Mouse (Mus musculus) CH12.LX (cell line): ENCODE results near the gene Htt. TPM values are rescaled to one million over a fixed set of nuclear protein-coding genes. Genes with fewer than 3 reads are reported as not detected.
A peak's percentile ranks its signal among the peaks of the same experiment; 100 is the strongest.

ENCODE experiments used
- DNase-seq: peaks from one replicate; pipeline ENCODE4 v3.0.0-alpha.2; 2013; ENCODE audit errors: extremely low read depth
- H3K27ac ChIP-seq: 2 replicates; pipeline ENCODE4 v1.5.1; 2012; ENCODE audit warnings: low read depth, mild to moderate bottlenecking, control low read depth, moderate library complexity; ENCODE audit not compliant: insufficient read depth
- H3K27me3 ChIP-seq: replicated peaks from 2 replicates; pipeline ENCODE3; 2012; ENCODE audit warnings: inconsistent platforms
- H3K36me3 ChIP-seq, 2 experiments: replicated peaks in 1 of 2; 2 replicates each; pipeline versions ENCODE3 to v1.6.1; 2012; ENCODE audit warnings: inconsistent platforms in 1 of 2, low read length in 1 of 2, mild to moderate bottlenecking in 1 of 2, mixed read lengths in 1 of 2, moderate library complexity in 1 of 2; ENCODE audit not compliant: control insufficient read depth in 1 of 2, insufficient read depth in 1 of 2
- H3K4me1 ChIP-seq, 2 experiments: 2 replicates each; pipeline ENCODE4 v1.6.1; 2012; ENCODE audit warnings: inconsistent platforms in 1 of 2, moderate library complexity in 1 of 2; ENCODE audit not compliant: insufficient read depth in 2 of 2, control insufficient read depth in 1 of 2
- H3K4me2 ChIP-seq: 2 replicates; pipeline ENCODE4 v1.6.1; 2012; ENCODE audit warnings: low read depth, mild to moderate bottlenecking, control low read depth; ENCODE audit not compliant: poor library complexity, insufficient read depth, severe bottlenecking
- H3K4me3 ChIP-seq, 3 experiments: fragments of 150-350 bp in 1 of 3; sonication (generic) in 1 of 3; replicated peaks in 1 of 3; 2 replicates each; pipeline versions ENCODE3 to v1.5.1; 2011 to 2012; ENCODE audit warnings: low read depth in 2 of 3, low read length in 2 of 3, mild to moderate bottlenecking in 2 of 3, moderate library complexity in 2 of 3, control low read depth in 1 of 3, improper control_type of control experiment in 1 of 3, inconsistent platforms in 1 of 3, mixed read lengths in 1 of 3; ENCODE audit not compliant: poor library complexity in 1 of 3
- H3K79me2 ChIP-seq: replicated peaks from 2 replicates; pipeline ENCODE4 v1.6.1; 2012; ENCODE audit warnings: mild to moderate bottlenecking, moderate library complexity; ENCODE audit not compliant: control insufficient read depth, poor library complexity, insufficient read depth, severe bottlenecking; ENCODE audit errors: extremely low read depth
- H3K9ac ChIP-seq: 2 replicates; pipeline ENCODE4 v1.6.1; 2012; ENCODE audit warnings: low read depth, mild to moderate bottlenecking, control low read depth, moderate library complexity; ENCODE audit not compliant: insufficient read depth
- H3K9me3 ChIP-seq: replicated peaks from 2 replicates; pipeline ENCODE3; 2012; ENCODE audit warnings: low read length, inconsistent platforms, mixed read lengths
- CHD2 ChIP-seq: IDR thresholded peaks from 2 replicates; pipeline ENCODE4 v1.6.1; 2011; ENCODE audit warnings: low read length, improper control_type of control experiment
- CTCF ChIP-seq, 2 experiments: IDR thresholded peaks in 1 of 2; conservative IDR thresholded peaks in 1 of 2; 2 replicates each; pipeline ENCODE4 v1.5.1; 2011 to 2012; ENCODE audit warnings: low read depth in 2 of 2, low read length in 2 of 2, improper control_type of control experiment in 1 of 2, inconsistent platforms in 1 of 2, mild to moderate bottlenecking in 1 of 2, moderate library complexity in 1 of 2
- ELF1 ChIP-seq: IDR thresholded peaks from 2 replicates; pipeline ENCODE4 v1.6.1; 2014; ENCODE audit warnings: low read depth, mild to moderate bottlenecking, inconsistent platforms, low read length, improper control_type of control experiment
- ETS1 ChIP-seq: conservative IDR thresholded peaks from 2 replicates; pipeline ENCODE4 v1.6.1; 2012; ENCODE audit warnings: low read depth, mild to moderate bottlenecking, inconsistent platforms, low read length, improper control_type of control experiment, moderate library complexity
- GABPA ChIP-seq: IDR thresholded peaks from 2 replicates; pipeline ENCODE4 v1.6.1; 2012; ENCODE audit warnings: low read depth, low read length, improper control_type of control experiment, inconsistent platforms; ENCODE audit not compliant: insufficient replicate concordance
- IRF4 ChIP-seq: IDR thresholded peaks from 2 replicates; pipeline ENCODE4 v1.6.1; 2014; ENCODE audit warnings: low read depth, mild to moderate bottlenecking, inconsistent platforms, low read length, improper control_type of control experiment
- KAT2A ChIP-seq: IDR thresholded peaks from 2 replicates; pipeline ENCODE4 v1.6.1; 2012; ENCODE audit warnings: low read length, improper control_type of control experiment, inconsistent platforms; ENCODE audit not compliant: insufficient replicate concordance
- MAX ChIP-seq: IDR thresholded peaks from 2 replicates; pipeline ENCODE4 v1.6.1; 2011; ENCODE audit warnings: low read length, improper control_type of control experiment
- MXI1 ChIP-seq: IDR thresholded peaks from 2 replicates; pipeline ENCODE4 v1.6.1; 2011; ENCODE audit warnings: mild to moderate bottlenecking, low read depth, low read length, improper control_type of control experiment
- MYC ChIP-seq: IDR thresholded peaks from 2 replicates; pipeline ENCODE4 v1.6.1; 2011; ENCODE audit warnings: low read depth, mild to moderate bottlenecking, improper control_type of control experiment, low read length
- NELFE ChIP-seq: IDR thresholded peaks from 2 replicates; pipeline ENCODE4 v1.6.1; 2011; ENCODE audit warnings: low read depth, low read length, improper control_type of control experiment
- PAX5 ChIP-seq: IDR thresholded peaks from 2 replicates; pipeline ENCODE4 v1.6.1; 2012; ENCODE audit warnings: low read length, inconsistent platforms, mixed read lengths
- POLR2A ChIP-seq: IDR thresholded peaks from 2 replicates; pipeline ENCODE4 v1.6.1; 2011; ENCODE audit warnings: low read depth, mild to moderate bottlenecking, improper control_type of control experiment, low read length
- POLR2AphosphoS2 ChIP-seq: IDR thresholded peaks from 2 replicates; pipeline ENCODE4 v1.6.1; 2011; ENCODE audit warnings: low read depth, low read length, improper control_type of control experiment
- RAD21 ChIP-seq: IDR thresholded peaks from 2 replicates; pipeline ENCODE4 v1.6.1; 2011; ENCODE audit warnings: low read depth, mild to moderate bottlenecking, low read length, improper control_type of control experiment, moderate library complexity
- RCOR1 ChIP-seq: conservative IDR thresholded peaks from 2 replicates; pipeline ENCODE4 v1.6.1; 2012; ENCODE audit warnings: low read depth, mild to moderate bottlenecking, inconsistent platforms, low read length, improper control_type of control experiment
- SIN3A ChIP-seq: IDR thresholded peaks from 2 replicates; pipeline ENCODE4 v1.6.1; 2012; ENCODE audit warnings: low read length, improper control_type of control experiment, inconsistent platforms
- SMC3 ChIP-seq: IDR thresholded peaks from 2 replicates; pipeline ENCODE4 v1.6.1; 2011; ENCODE audit warnings: low read depth, low read length, improper control_type of control experiment
- TBP ChIP-seq: conservative IDR thresholded peaks from 2 replicates; pipeline ENCODE4 v1.6.1; 2011; ENCODE audit warnings: low read depth, low read length, improper control_type of control experiment
- TCF12 ChIP-seq: IDR thresholded peaks from 2 replicates; pipeline ENCODE4 v1.6.1; 2014; ENCODE audit warnings: low read depth, mild to moderate bottlenecking, inconsistent platforms, low read length, improper control_type of control experiment
- UBTF ChIP-seq: IDR thresholded peaks from 2 replicates; pipeline ENCODE4 v1.6.1; 2012; ENCODE audit warnings: low read depth, mild to moderate bottlenecking, inconsistent platforms, low read length, improper control_type of control experiment, moderate library complexity
- ZNF384 ChIP-seq: IDR thresholded peaks from 2 replicates; pipeline ENCODE4 v1.6.1; 2012; ENCODE audit warnings: low read depth, low read length, improper control_type of control experiment, inconsistent platforms
- dilution Hi-C: fragments of 300-500 bp; cut with MboI; formaldehyde crosslinking; loops from 2 replicates; pipeline ENCODE4 v1.14.3; 2020; ENCODE audit warnings: low sequenced_read_pairs; ENCODE audit not compliant: extremely low pct_unique_long_range_greater_than_20kb, extremely low pct_ligation_motif_present
- in situ Hi-C: fragments of 300-500 bp; cut with MboI; formaldehyde crosslinking; loops from 3 replicates; pipeline ENCODE4 v1.14.3; 2019; ENCODE audit warnings: low sequenced_read_pairs, low pct_ligation_motif_present, low pct_unique_long_range_greater_than_20kb, mixed read lengths
- polyA plus RNA-seq: library from polyadenylated mRNA; unstranded; fragments of >175 nt; gene quantifications from 2 replicates; pipeline ENCODE4 v1.2.1, GENCODE M21; 2012; ENCODE audit warnings: low read depth; ENCODE audit not compliant: insufficient read length
- total RNA-seq, 2 experiments: library from RNA; depleted of rRNA; stranded (reverse); fragments of 300-350 nt in 1 of 2; fragments of >200 nt in 1 of 2; gene quantifications; 2 replicates each; pipeline ENCODE4 v1.2.3; 2012 to 2014

Htt gene
- total and polyA plus RNA-seq, 3 experiments: 10.2 to 18.1 (median 18.1) TPM

- dilution Hi-C loops (no loop called here), in situ Hi-C loops (no loop called here)
- H3K27ac ChIP-seq: no peak overlapping the region
- DNase-seq: no peak
- peaks cover 10% of the 10 kb centered on the region for H3K27me3 ChIP-seq
- 0 out of 4 replicates have a peak, but pooled peaks cover 0 to 3% of the 10 kb centered on the region in 2 experiments for H3K4me1 ChIP-seq
- TF ChIP-seq SMC3 (no peak), IRF4 (no peak), NELFE (no peak), MAX (no peak), SIN3A (no peak), ZNF384 (no peak), GABPA (no peak), ETS1 (no peak), RAD21 (no peak)
- no peak overlapping the region for H3K4me3 ChIP-seq
- H3K79me2 ChIP-seq: no peaks in the 10 kb centered on the region
- H3K36me3 ChIP-seq: no peaks in the 10 kb centered on the region
- H3K9ac ChIP-seq: no peak overlapping the region
- H3K9me3 ChIP-seq: peaks cover 2% of the 10 kb centered on the region
- no peak overlapping the region for H3K4me2 ChIP-seq
Measured at GRCm38 (mm10) chr5:34931516-34932457, 170.2 kb downstream of the Htt start.

GRCm38 (mm10) chr5:34932458-34932806, 170.9 kb downstream of the Htt start:
- no peak for DNase-seq
- H3K4me1 ChIP-seq: 0 out of 4 replicates have a peak, but pooled peaks cover 0 to under 1% of the 10 kb centered on the region in 2 experiments
- H3K4me2 ChIP-seq: no peak overlapping the region
- peaks cover 2% of the 10 kb centered on the region for H3K9me3 ChIP-seq
- TF ChIP-seq GABPA: no peak
- H3K27me3 ChIP-seq: peaks cover 12% of the 10 kb centered on the region
- H3K4me3 ChIP-seq: no peak overlapping the region
- no peak overlapping the region for H3K9ac ChIP-seq
- in situ Hi-C loops: no loop called here
- no peaks in the 10 kb centered on the region for H3K79me2 ChIP-seq
- H3K27ac ChIP-seq: no peak overlapping the region
- dilution Hi-C loops: no loop called here
- H3K36me3 ChIP-seq: no peaks in the 10 kb centered on the region

GRCm38 (mm10) chr5:34933461-34933860, 171.9 kb downstream of the Htt start:
- Histone ChIP-seq H3K79me2 (no peaks in the 10 kb centered on the region), H3K4me2 (no peak overlapping the region), H3K9ac (no peak overlapping the region), H3K27me3 (peaks cover 22% of the 10 kb centered on the region), H3K27ac (no peak overlapping the region), H3K4me3 (no peak overlapping the region), H3K36me3 (no peaks in the 10 kb centered on the region), H3K9me3 (peaks cover 2% of the 10 kb centered on the region), H3K4me1 (no peaks in the 10 kb centered on the region)
- dilution Hi-C loops: no loop called here
- in situ Hi-C loops: no loop called here
- TF ChIP-seq PAX5 (no peak), MXI1 (no peak), TCF12 (no peak), TBP (no peak), UBTF (no peak), ELF1 (no peak), KAT2A (no peak), CTCF (conservative IDR thresholded peaks at IDR 0.05 in 1 of 2, IDR thresholded peaks at IDR 0.05 in 1 of 2; ENCODE audit: low read depth in 2 of 2, low read length in 2 of 2) (peak; percentile 44 to 48; a peak in 3 of 4 replicates), RCOR1 (no peak), CHD2 (no peak), RAD21 (peak; percentile 11; the same call in 1 of the 2 replicates), ETS1 (no peak), SMC3 (peak; percentile 36), POLR2A (no peak), POLR2AphosphoS2 (no peak), MYC (no peak)
- DNase-seq: no peak
